Comparison of ENCODE assay signal across 23 mouse cellular contexts in genomic region chr11:79935766-79936165, GRCm38 (mm10). TPM values are rescaled to one million over a fixed set of nuclear protein-coding genes. Genes with fewer than 3 reads are reported as not detected.
DNase-seq lines count a peak whose midpoint lies in the region; ATAC-seq and TF ChIP-seq lines count a peak whose summit lies in the region.
"Had no signal": no experiment of that assay in that cellular context is flagged by ENCODE, and none has a peak within 500 bp of the region (broad histone marks: within the 10 kb centered on the region; RNA-seq: fewer than 3 reads in every experiment).

No protein-coding gene starts in this region.

- TF ChIP-seq EP300 in stomach, postnatal 0 days (optimal IDR thresholded peaks at IDR 0.05), result no peak

- no peak for ATAC-seq in hindbrain, postnatal 0 days
- no peak for ATAC-seq in lung, embryonic 14.5 days (ENCODE audit: insufficient read depth)
- ATAC-seq in G1E (ENCODE audit: extremely low read depth, insufficient number of reproducible peaks, low FRiP score, poor library complexity, severe bottlenecking), result no peak
- no peak for ATAC-seq in stomach, postnatal 0 days (ENCODE audit: low FRiP score, low TSS enrichment)

- no peak overlapping the region for H3K4me3 ChIP-seq in hindbrain, postnatal 0 days (ENCODE audit: low read length)
- H3K4me3 ChIP-seq in hindbrain, embryonic 10.5 days, result no peak overlapping the region
- no peak overlapping the region for H3K4me3 ChIP-seq in lung, embryonic 14.5 days (ENCODE audit: low read depth, low read length)
- no peak overlapping the region for H3K4me3 ChIP-seq in G1E (ENCODE audit: low read depth, low read length)
- H3K4me3 ChIP-seq in stomach, postnatal 0 days (ENCODE audit: low read depth, low read length), result no peak overlapping the region
- H3K4me3 ChIP-seq: embryonic facial prominence, embryonic 12.5 days; erythroblast, embryonic 14.5 days; forebrain, embryonic 12.5 days; heart, embryonic 15.5 days had no signal

- H3K9me3 ChIP-seq in hindbrain, postnatal 0 days (ENCODE audit: low read length), result no peaks in the 10 kb centered on the region
- H3K9me3 ChIP-seq in hindbrain, embryonic 10.5 days, result no peaks in the 10 kb centered on the region
- no peaks in the 10 kb centered on the region for H3K9me3 ChIP-seq in lung, embryonic 14.5 days (ENCODE audit: low read depth, low read length)
- H3K9me3 ChIP-seq in G1E (replicated peaks), result no peaks in the 10 kb centered on the region
- no peaks in the 10 kb centered on the region for H3K9me3 ChIP-seq in stomach, postnatal 0 days (ENCODE audit: control insufficient read depth, low read length)
- H3K9me3 ChIP-seq: embryonic facial prominence, embryonic 12.5 days; forebrain, embryonic 12.5 days; heart, embryonic 15.5 days had no signal

- peak; percentile 37 for TF ChIP-seq CTCF in hindbrain, postnatal 0 days (IDR thresholded peaks at IDR 0.05; ENCODE audit: low read depth)
- TF ChIP-seq CTCF in lung, embryonic 14.5 days (IDR thresholded peaks at IDR 0.05; ENCODE audit: low read depth), result peak; percentile 31
- 0 out of 2 replicates have a peak, but pooled peaks have one; percentile 5 for TF ChIP-seq CTCF in G1E (IDR thresholded peaks at IDR 0.05; ENCODE audit: low read depth, low read length)
- TF ChIP-seq CTCF in stomach, postnatal 0 days (IDR thresholded peaks at IDR 0.05; ENCODE audit: low read depth), result peak; percentile 43; the same call in 1 of the 2 replicates

- H3K27me3 ChIP-seq in hindbrain, postnatal 0 days (ENCODE audit: insufficient read depth, low read length), result no peaks in the 10 kb centered on the region
- H3K27me3 ChIP-seq in hindbrain, embryonic 10.5 days (ENCODE audit: insufficient read depth, poor library complexity, severe bottlenecking), result no peaks in the 10 kb centered on the region
- no peaks in the 10 kb centered on the region for H3K27me3 ChIP-seq in lung, embryonic 14.5 days (ENCODE audit: insufficient read depth, low read length)
- no peaks in the 10 kb centered on the region for H3K27me3 ChIP-seq in G1E (ENCODE audit: insufficient read depth, low read length)
- no peaks in the 10 kb centered on the region for H3K27me3 ChIP-seq in stomach, postnatal 0 days (ENCODE audit: control insufficient read depth, insufficient read depth, low read length)
- H3K27me3 ChIP-seq: embryonic facial prominence, embryonic 12.5 days; forebrain, embryonic 12.5 days; heart, embryonic 15.5 days had no signal

- peaks cover 16% of the 10 kb centered on the region; the same call in 1 of the 2 replicates for H3K36me3 ChIP-seq in hindbrain, postnatal 0 days (ENCODE audit: insufficient read depth, low read length)
- peaks cover 100% of the 10 kb centered on the region for H3K36me3 ChIP-seq in hindbrain, embryonic 10.5 days
- H3K36me3 ChIP-seq in lung, embryonic 14.5 days (ENCODE audit: insufficient read depth), result peaks cover 70% of the 10 kb centered on the region
- peaks cover 94% of the 10 kb centered on the region for H3K36me3 ChIP-seq in G1E (replicated peaks)
- H3K36me3 ChIP-seq in stomach, postnatal 0 days (ENCODE audit: control insufficient read depth, insufficient read depth, low read length), result peaks cover 19% of the 10 kb centered on the region

- no peak overlapping the region for H3K27ac ChIP-seq in hindbrain, postnatal 0 days
- H3K27ac ChIP-seq in hindbrain, embryonic 10.5 days, result no peak overlapping the region
- no peak overlapping the region for H3K27ac ChIP-seq in lung, embryonic 14.5 days (ENCODE audit: low read depth)
- no peak overlapping the region for H3K27ac ChIP-seq in stomach, postnatal 0 days (replicated peaks)
- H3K27ac ChIP-seq: embryonic facial prominence, embryonic 12.5 days; forebrain, embryonic 12.5 days; heart, embryonic 15.5 days; hindbrain, embryonic 14.5 days had no signal

- H3K4me1 ChIP-seq in hindbrain, postnatal 0 days (ENCODE audit: insufficient read depth, low read length), result no peaks in the 10 kb centered on the region
- H3K4me1 ChIP-seq in hindbrain, embryonic 10.5 days (replicated peaks), result no peaks in the 10 kb centered on the region
- H3K4me1 ChIP-seq in lung, embryonic 14.5 days (ENCODE audit: insufficient read depth), result no peaks in the 10 kb centered on the region
- H3K4me1 ChIP-seq in G1E (ENCODE audit: insufficient read depth, low read depth, low read length), result no peaks in the 10 kb centered on the region
- no peaks in the 10 kb centered on the region for H3K4me1 ChIP-seq in stomach, postnatal 0 days (replicated peaks; ENCODE audit: control insufficient read depth, insufficient read depth)
- H3K4me1 ChIP-seq: embryonic facial prominence, embryonic 12.5 days; forebrain, embryonic 12.5 days; heart, embryonic 15.5 days had no signal

- H3K4me2 ChIP-seq in hindbrain, postnatal 0 days (ENCODE audit: low read depth, low read length), result no peak overlapping the region
- no peak overlapping the region for H3K4me2 ChIP-seq in lung, embryonic 14.5 days
- H3K4me2 ChIP-seq in stomach, postnatal 0 days (replicated peaks; ENCODE audit: low read depth), result no peak overlapping the region
- H3K4me2 ChIP-seq: embryonic facial prominence, embryonic 12.5 days; forebrain, embryonic 12.5 days; heart, embryonic 15.5 days; hindbrain, embryonic 14.5 days; midbrain, embryonic 11.5 days had no signal

- DNase-seq in hindbrain, postnatal 0 days (ENCODE audit: low spot score), result no peak
- DNase-seq in hindbrain, embryonic 10.5 days (ENCODE audit: low spot score), result no peak
- DNase-seq in lung, embryonic 14.5 days, result no peak
- no peak for DNase-seq in lung, adult 18-20 months
- DNase-seq in G1E (ENCODE audit: low spot score), result no peak
- no peak for DNase-seq in stomach, postnatal 0 days (ENCODE audit: low spot score)
- no peak for DNase-seq in frontal cortex, postnatal 14 days (ENCODE audit: low spot score in 2 of 2)
- DNase-seq in urinary bladder, adult 2 months (ENCODE audit: low spot score), result no peak
- DNase-seq: adrenal gland, postnatal 25 days; cerebellum, adult 11 months; cerebellum, adult 9-11 months; heart, postnatal 36 days; kidney, postnatal 36 days; layer of hippocampus, adult 9-11 months; lung, postnatal 14 days; thymus, adult 2 months; thymus, postnatal 4 days had no signal

- no peak overlapping the region for H3K9ac ChIP-seq in hindbrain, postnatal 0 days (replicated peaks; ENCODE audit: low read length)
- H3K9ac ChIP-seq in lung, embryonic 14.5 days, result no peak overlapping the region
- H3K9ac ChIP-seq in stomach, postnatal 0 days (ENCODE audit: low read length), result no peak overlapping the region
- H3K9ac ChIP-seq: embryonic facial prominence, embryonic 12.5 days; forebrain, embryonic 12.5 days; heart, embryonic 15.5 days; hindbrain, embryonic 14.5 days had no signal

- WGBS in hindbrain, postnatal 0 days, result 85% methylated on average over 9 of the region's 9 CpGs
- 89% methylated on average over 9 of the region's 9 CpGs for WGBS in hindbrain, embryonic 10.5 days
- WGBS in lung, embryonic 14.5 days, result 82% methylated on average over 9 of the region's 9 CpGs
- whole genome bisulfite sequencing in stomach, postnatal 0 days, result 79% methylated on average over 9 of the region's 9 CpGs

RNA-seq across cellular contexts. Expression of gene Utp6, which starts 26.4 kb away (rescaled TPM):
- 16.8 and 17.0 TPM in 2 replicates for total RNA-seq in hindbrain, postnatal 0 days (2014; rRNA removed)
- 24.2 and 29.6 TPM in 2 replicates for polyA plus RNA-seq in hindbrain, postnatal 0 days (2015; fragmentation: Nextera tagmentation; extraction: Ambion mirVana)
- polyA plus RNA-seq in hindbrain, embryonic 10.5 days (2016; fragmentation: Nextera tagmentation; extraction: Ambion mirVana), result 44.9 and 62.4 TPM in 2 replicates
- polyA plus RNA-seq in lung, embryonic 14.5 days (2014; fragmentation: Nextera tagmentation; extraction: Ambion mirVana), result 62.4 and 64.8 TPM in 2 replicates
- total RNA-seq in G1E (2014; fragmentation: Nextera tagmentation) (41.9 and 65.5 TPM in 2 replicates), G1E (2017) (118 and 126 TPM in 2 replicates)
- 3.5 and 6.2 TPM in 2 replicates for polyA plus RNA-seq in G1E (2012)
- 25.5 and 26.2 TPM in 2 replicates for polyA plus RNA-seq in stomach, postnatal 0 days (2015; fragmentation: Nextera tagmentation; extraction: Ambion mirVana)
- polyA plus RNA-seq in urinary bladder, adult 2 months (2012; rRNA removed), result 21.3 and 28.1 TPM in 2 replicates

RNA-seq across cellular contexts. Expression of gene Suz12, which starts 57.1 kb away (rescaled TPM):
- total RNA-seq in hindbrain, postnatal 0 days (2014; rRNA removed), result 15.0 and 19.5 TPM in 2 replicates
- polyA plus RNA-seq in hindbrain, postnatal 0 days (2015; fragmentation: Nextera tagmentation; extraction: Ambion mirVana), result 10.8 and 11.8 TPM in 2 replicates
- 15.5 and 20.0 TPM in 2 replicates for polyA plus RNA-seq in hindbrain, embryonic 10.5 days (2016; fragmentation: Nextera tagmentation; extraction: Ambion mirVana)
- polyA plus RNA-seq in lung, embryonic 14.5 days (2014; fragmentation: Nextera tagmentation; extraction: Ambion mirVana), result 28.6 and 29.5 TPM in 2 replicates
- total RNA-seq in G1E (2014; fragmentation: Nextera tagmentation) (300 and 318 TPM in 2 replicates), G1E (2017) (102 and 131 TPM in 2 replicates)
- polyA plus RNA-seq in G1E (2012), result 43.7 and 60.7 TPM in 2 replicates
- polyA plus RNA-seq in stomach, postnatal 0 days (2015; fragmentation: Nextera tagmentation; extraction: Ambion mirVana), result 7.9 and 8.4 TPM in 2 replicates
- polyA plus RNA-seq in urinary bladder, adult 2 months (2012; rRNA removed), result 18.9 and 19.6 TPM in 2 replicates
